Mouse (Mus musculus) urinary bladder, postnatal 14 days (tissue): ENCODE results near the gene Zfp979.
"Not testable (repeated sequence)": the region's sequence is repeated elsewhere in the genome, so short reads cannot be mapped to it uniquely, and the experiment has no call there.

ENCODE experiments used
- DNase-seq: peaks from one replicate; pipeline ENCODE4 v3.0.0; 2021; ENCODE audit warnings: low spot score

Gene Zfp979

DNA sequence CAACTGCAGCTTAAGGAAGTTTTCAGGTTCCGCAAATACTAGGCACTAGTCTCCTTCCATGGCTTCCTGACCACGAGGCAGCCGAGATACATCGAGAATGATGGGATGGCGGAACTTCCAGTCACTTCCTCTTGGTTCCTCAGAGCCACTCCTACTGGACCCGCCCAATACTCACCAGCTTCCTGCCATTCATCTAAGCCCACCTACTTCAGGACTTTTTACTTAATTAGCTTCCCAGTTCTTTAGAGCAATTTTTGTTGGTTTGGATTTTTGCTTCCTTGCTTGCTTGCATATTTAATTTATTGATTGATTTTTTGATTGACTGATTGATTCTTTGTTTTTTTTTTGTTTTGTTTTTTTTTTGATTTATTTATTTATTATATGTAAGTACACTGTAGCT lies at the start of gene Zfp979:
TSS of gene Zfp979 (minus strand) at position 101 of the 400 bp plus-strand sequence.
- DNase-seq = not testable (repeated sequence)

DNA sequence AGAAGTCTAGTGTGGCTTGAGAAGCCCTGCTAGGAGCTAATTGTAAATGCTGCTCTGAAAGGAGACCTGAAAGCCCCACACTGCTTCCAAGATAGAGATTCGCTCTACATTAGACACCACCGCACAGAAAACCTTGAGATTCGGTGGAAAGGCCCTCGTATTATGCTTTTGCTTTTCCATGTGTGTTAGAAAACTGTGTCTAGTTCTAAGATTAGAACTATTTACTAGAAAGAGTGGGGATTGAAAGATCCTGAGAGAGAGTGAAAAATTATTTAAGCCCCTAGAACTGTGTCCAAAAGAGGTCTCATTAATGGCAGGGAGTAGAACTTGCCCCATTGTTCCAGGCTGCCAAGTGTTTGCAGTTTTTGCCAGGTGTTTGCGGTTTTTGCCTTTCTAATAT lies 12.9 kb upstream of the Zfp979 start:
- not testable (repeated sequence) for DNase-seq

DNA sequence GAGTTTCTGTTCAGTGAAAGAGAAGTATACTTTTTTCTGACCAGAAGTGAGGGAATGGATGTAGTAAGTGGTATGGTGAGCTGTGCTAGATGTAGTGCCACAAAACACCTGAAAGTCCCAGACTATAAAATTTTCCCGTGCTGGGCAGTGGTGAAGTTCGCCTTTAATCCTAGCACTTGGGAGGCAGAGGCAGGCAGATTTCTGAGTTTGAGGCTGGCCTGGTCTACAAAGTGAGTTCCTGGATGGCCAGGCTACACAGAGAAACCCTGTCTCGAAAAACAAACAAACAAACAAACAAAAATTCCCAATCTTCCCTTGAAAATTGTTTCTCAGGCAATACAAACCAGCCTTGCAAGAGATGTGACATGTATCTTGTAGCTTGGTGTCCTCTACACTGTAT lies 5.1 kb upstream of the Zfp979 start:
- not testable (repeated sequence) for DNase-seq

DNA sequence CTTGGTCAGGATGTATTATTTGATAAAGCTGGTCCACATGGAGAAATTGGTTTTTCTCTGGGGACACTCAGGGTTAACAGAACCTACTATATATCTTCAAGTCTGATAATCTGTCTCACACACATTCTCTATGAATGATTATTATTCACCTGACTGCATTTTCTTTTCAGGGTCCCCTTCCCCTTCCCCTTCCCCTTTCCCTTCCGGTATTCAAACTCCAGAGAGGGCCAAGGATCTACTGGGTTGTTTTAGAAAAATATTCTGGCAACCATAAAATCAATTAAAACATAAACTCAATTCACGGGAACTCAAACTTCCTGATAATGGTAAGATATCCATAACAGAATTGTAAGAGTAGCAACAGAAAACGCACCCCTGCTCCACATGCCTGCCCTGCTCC lies 381 bp downstream of the Zfp979 start:
- DNase-seq = not testable (repeated sequence)

DNA sequence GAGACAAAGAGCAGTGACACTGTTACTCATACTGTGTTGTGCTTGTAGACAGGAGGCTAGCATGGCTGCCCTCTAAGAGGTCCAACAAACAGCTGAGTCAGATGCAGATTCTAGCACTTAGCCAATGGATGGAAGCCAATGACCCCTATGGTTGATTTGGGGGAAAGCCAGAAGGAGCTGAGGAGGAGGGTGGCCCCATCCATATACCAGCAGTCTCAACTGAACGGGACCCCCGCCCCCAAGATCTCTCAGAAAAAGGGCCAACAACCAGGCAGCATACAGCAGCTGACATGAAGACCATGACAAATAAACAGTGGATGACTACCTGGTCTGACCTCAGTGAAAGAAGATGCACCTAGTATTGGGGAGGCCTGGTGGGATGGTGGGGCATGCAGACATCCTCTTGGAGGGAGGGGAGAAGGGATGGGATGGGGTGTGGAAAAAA lies 8.5 kb downstream of the Zfp979 start:
- not testable (repeated sequence) for DNase-seq

- DNase-seq = not testable (repeated sequence)
Measured at GRCm38 (mm10) chr4:147606511-147606910, 35.8 kb downstream of the Zfp979 start.

DNA sequence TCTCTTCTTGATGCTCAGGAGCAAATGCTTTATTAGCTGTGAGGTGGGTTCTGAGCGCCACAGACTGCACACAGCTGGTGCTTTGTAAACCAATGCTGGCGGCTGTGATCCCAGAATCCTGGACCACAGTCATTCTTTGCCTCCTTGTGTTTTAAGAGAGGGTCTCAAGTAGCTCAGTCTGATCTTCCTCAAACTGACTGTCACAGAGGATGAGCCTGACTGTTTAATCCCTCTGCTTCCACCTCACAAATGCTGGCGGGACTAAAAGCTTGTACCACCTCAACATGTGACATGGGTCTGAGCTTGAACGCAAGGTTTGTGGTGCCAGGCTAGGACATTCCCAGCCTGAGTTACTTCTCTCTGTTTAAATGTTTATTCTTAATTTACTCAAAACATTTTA lies 36.8 kb downstream of the Zfp979 start:
- DNase-seq = no peak

GRCm38 (mm10) chr4:147603806-147604205 lies 38.5 kb downstream of the Zfp979 start:
- no peak for DNase-seq

GRCm38 (mm10) chr4:147601881-147602280 lies 40.4 kb downstream of the Zfp979 start:
- no peak for DNase-seq

- DNase-seq = no peak
Measured at GRCm38 (mm10) chr4:147598831-147599230, 43.5 kb downstream of the Zfp979 start.

- no peak for DNase-seq
Measured at GRCm38 (mm10) chr4:147597685-147598084, 44.6 kb downstream of the Zfp979 start.

DNA sequence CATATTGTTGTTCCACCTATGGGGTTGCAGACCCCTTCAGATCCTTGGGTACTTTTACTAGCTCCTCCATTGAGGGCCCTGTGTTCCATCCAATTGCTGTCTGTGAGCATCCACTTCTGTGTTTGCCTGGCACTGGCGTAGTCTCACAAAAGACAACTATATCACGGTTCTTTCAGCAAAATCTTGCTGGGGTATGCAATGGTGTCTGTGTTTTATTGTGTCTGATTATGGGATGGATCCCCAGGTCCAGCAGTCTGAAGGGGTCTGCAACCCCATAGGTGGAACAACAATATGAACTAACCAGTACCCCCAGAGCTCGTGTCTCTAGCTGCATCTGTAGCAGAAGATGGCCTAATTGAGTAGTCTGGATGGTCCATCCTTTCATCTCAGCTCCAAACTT lies 47.7 kb downstream of the Zfp979 start:
- DNase-seq = not testable (repeated sequence)

DNA sequence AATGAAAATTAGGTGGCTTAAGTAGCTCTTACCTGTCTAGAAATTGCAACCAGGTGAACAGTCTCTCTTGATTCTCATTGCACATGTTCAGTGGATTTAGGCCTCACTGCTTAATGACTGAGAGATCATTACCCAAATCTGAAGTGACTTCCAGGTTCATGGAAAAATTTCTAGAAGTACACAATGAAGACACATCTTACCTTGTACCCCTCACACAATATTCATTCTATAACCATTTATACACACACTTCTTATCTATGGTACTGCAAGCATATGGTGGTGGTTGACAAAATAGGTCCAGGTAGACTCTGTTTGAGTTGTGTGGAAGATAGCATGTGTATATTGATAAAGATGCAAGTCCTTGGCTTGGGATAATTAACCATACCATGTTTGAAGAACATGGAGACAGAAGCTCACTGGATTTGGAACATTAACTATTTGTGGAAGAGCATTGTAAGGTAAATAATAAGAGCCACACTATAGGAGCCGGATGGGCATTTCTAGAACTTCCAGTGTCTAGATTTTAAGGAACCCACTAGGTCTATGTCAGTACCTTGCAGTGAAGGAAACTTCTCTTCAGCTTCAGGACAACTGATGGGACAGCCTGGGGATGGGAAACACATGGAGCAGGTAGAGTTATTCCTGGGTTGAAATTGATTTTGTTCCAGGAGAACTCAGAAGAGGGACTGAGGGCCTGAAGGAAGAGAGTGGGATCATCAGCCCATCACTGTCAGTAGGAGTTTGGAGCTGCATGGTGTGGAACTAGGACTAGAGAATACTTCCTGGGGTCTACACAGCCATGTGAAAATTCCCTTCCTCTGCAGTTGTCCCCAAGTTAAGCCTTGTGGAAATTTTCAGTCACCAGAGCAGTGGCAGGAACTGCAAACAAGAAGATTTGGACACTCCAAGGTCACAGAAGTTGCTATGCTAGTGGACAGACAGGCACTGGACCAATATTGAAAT lies 55.5 kb downstream of the Zfp979 start:
- DNase-seq = no peak

- not testable (repeated sequence) for DNase-seq
Measured at GRCm38 (mm10) chr4:147579371-147579770, 62.9 kb downstream of the Zfp979 start.

- not testable (repeated sequence) for DNase-seq
Measured at GRCm38 (mm10) chr4:147571156-147571555, 71.2 kb downstream of the Zfp979 start.

DNA sequence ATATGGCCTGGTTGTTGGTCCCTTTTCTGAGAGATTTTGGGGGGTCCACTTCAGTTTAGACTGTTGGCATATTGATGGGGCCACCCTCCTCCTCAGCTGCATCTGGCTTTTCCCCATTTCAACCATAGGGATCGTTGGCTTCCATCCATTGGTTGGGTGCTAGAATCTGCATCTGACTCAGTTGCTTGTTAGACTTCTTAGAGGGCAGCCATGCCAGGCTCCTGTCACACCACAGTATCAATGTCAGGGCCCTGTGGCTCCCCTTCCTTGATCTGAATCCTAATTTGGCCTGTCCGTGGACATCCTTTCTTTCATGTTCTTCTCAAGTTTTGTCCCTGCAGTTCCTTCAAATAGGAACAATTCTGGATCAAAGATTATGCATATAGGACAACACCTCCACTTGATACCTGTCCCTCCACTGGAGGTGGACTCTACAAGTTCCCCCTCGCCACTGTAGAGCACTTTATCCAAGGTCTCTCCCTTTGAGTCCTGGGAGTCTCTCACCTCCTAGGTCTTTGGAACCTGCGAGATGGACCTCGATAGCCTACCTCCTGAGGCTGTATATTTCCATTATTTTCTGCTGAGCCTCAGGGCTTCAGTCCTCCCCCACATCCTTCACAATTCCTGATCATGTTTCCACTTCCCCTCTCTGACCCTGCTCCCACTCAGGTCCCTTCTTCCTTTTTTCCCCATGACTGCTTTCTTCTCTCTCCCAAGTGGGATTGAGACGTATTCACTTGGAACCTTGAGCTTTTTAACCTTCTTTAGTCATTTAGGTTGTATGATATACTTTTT lies 76.7 kb downstream of the Zfp979 start:
- DNase-seq = no peak
